ENCODE assay signal across 8 mouse cellular contexts in genomic region chr9:67047606-67048482, GRCm38 (mm10). TPM values are rescaled to one million over a fixed set of nuclear protein-coding genes. Genes with fewer than 3 reads are reported as not detected.
DNase-seq lines count a peak whose midpoint lies in the region; ATAC-seq lines count a peak whose summit lies in the region.

No protein-coding gene starts in this region.

- peak overlapping the region; percentile 91 for H3K4me3 ChIP-seq in heart, embryonic 10.5 days
- H3K4me3 ChIP-seq in hindbrain, embryonic 12.5 days: peak overlapping the region; percentile 50
- peak overlapping the region; percentile 62 for H3K4me3 ChIP-seq in midbrain, embryonic 10.5 days

- DNase-seq in heart, embryonic 10.5 days (ENCODE audit: low spot score): no peak
- DNase-seq in heart, postnatal 36 days: no peak
- DNase-seq in CD4-positive helper T cell, adult 2 months (ENCODE audit: low read depth, low spot score): peak; percentile 14
- peak; percentile 22 for DNase-seq in embryo, embryonic 10 days (ENCODE audit: low spot score)
- DNase-seq in midbrain, embryonic 10.5 days (ENCODE audit: low spot score): peak; percentile 54
- DNase-seq in gastrocnemius, adult 8-10 months (ENCODE audit: low spot score in 2 of 2): no peak

- under 1% methylated on average over 50 of the region's 50 CpGs for WGBS in heart, embryonic 10.5 days
- under 1% methylated on average over 48 of the region's 50 CpGs for WGBS in hindbrain, embryonic 12.5 days
- WGBS in midbrain, embryonic 10.5 days: under 1% methylated on average over 50 of the region's 50 CpGs

- H3K9me3 ChIP-seq in heart, embryonic 10.5 days: no peaks in the 10 kb centered on the region
- no peaks in the 10 kb centered on the region for H3K9me3 ChIP-seq in hindbrain, embryonic 12.5 days (replicated peaks)
- no peaks in the 10 kb centered on the region for H3K9me3 ChIP-seq in midbrain, embryonic 10.5 days (replicated peaks)

- peak overlapping the region; percentile 68 for H3K9ac ChIP-seq in hindbrain, embryonic 12.5 days

- intact Hi-C loops in heart, postnatal 36 days (cut with DNase I): loop anchor here (2.0 to 10.0 kb wide), 5 partner anchors 109 to 403 kb away; partner anchors contain the start of genes Aph1b and Gm10647

- peak overlapping the region; percentile 97 for H3K27ac ChIP-seq in heart, embryonic 10.5 days
- H3K27ac ChIP-seq in hindbrain, embryonic 12.5 days: 0 out of 2 replicates have a peak overlapping the region, but pooled peaks have one; percentile 7
- peak overlapping the region; percentile 64 for H3K27ac ChIP-seq in midbrain, embryonic 10.5 days (replicated peaks)

- ATAC-seq in hindbrain, embryonic 12.5 days (ENCODE audit: low FRiP score): no peak
- ATAC-seq in monocyte, adult 5-6 weeks (replicated peaks; ENCODE audit: insufficient number of reproducible peaks, low FRiP score, low TSS enrichment, poor library complexity, severe bottlenecking): no peak

- peak overlapping the region; percentile 71 for H3K4me2 ChIP-seq in hindbrain, embryonic 12.5 days (replicated peaks)

- peaks cover 24% of the 10 kb centered on the region for H3K36me3 ChIP-seq in heart, embryonic 10.5 days
- no peaks in the 10 kb centered on the region for H3K36me3 ChIP-seq in hindbrain, embryonic 12.5 days
- no peaks in the 10 kb centered on the region for H3K36me3 ChIP-seq in midbrain, embryonic 10.5 days

- H3K27me3 ChIP-seq in heart, embryonic 10.5 days (ENCODE audit: insufficient read depth, poor library complexity, severe bottlenecking): peaks cover 10% of the 10 kb centered on the region; the same call in 1 of the 2 replicates
- H3K27me3 ChIP-seq in hindbrain, embryonic 12.5 days: peaks cover 52% of the 10 kb centered on the region
- H3K27me3 ChIP-seq in midbrain, embryonic 10.5 days (ENCODE audit: low read depth, poor library complexity, severe bottlenecking): peaks cover 73% of the 10 kb centered on the region

- peaks cover 27% of the 10 kb centered on the region for H3K4me1 ChIP-seq in heart, embryonic 10.5 days
- peaks cover 33% of the 10 kb centered on the region for H3K4me1 ChIP-seq in hindbrain, embryonic 12.5 days
- peaks cover 53% of the 10 kb centered on the region for H3K4me1 ChIP-seq in midbrain, embryonic 10.5 days

RNA-seq across cellular contexts. Expression of gene Tpm1, which starts 1.4 kb away (rescaled TPM):
- 2,990 and 4,096 TPM in 2 replicates for polyA plus RNA-seq in heart, embryonic 10.5 days (2016; fragmentation: Nextera tagmentation; extraction: Ambion mirVana)
- total RNA-seq in heart, postnatal 36 days (2021): over 10,000 TPM; 11,452 to 11,878 TPM
- 396 and 527 TPM in 2 replicates for polyA plus RNA-seq in hindbrain, embryonic 12.5 days (2016; fragmentation: Nextera tagmentation; extraction: Ambion mirVana)
- 263 and 275 TPM in 2 replicates for polyA plus RNA-seq in midbrain, embryonic 10.5 days (2016; fragmentation: Nextera tagmentation; extraction: Ambion mirVana)
- total RNA-seq in monocyte, adult 5-6 weeks (2017): 29.4 to 78.0 TPM (median 49.1 TPM) in 3 replicates
- total RNA-seq in gastrocnemius, adult 8-10 months (2022): over 10,000 TPM; 24,112 to 28,307 (median 24,365) TPM

Comparison
In these comparisons a context has a peak if more than half of its experiments do, and no peak if none do; other contexts are left out.
1. DNase-seq: peak in CD4-positive helper T cell, adult 2 months (single experiment), embryo, embryonic 10 days (single experiment) and midbrain, embryonic 10.5 days (single experiment); none in heart, embryonic 10.5 days (single experiment), heart, postnatal 36 days (0 of 2) and gastrocnemius, adult 8-10 months (0 of 2).
2. H3K27ac ChIP-seq: peak in every context shown above with its lines; median percentile 97 in heart, embryonic 10.5 days; 64 in midbrain, embryonic 10.5 days; 7 in hindbrain, embryonic 12.5 days.
3. RNA of gene Tpm1, which starts 1.4 kb away (total RNA-seq): 24,112 to 28,307 TPM in gastrocnemius, adult 8-10 months and 11,452 to 11,878 TPM in heart, postnatal 36 days; 29.4 to 78.0 TPM in monocyte, adult 5-6 weeks; every median in the first group is over 100 times any median in the second.
4. Peak in every context shown above with its lines, with median percentiles within 50 percentile points of each other: H3K4me3 ChIP-seq.